Mouse (Mus musculus) MEL (cell line): ENCODE results near the gene Lrrk2.

Source experiments
- CTCF ChIP-seq, 3 experiments: IDR thresholded peaks in 2 of 3; conservative IDR thresholded peaks in 1 of 3; 2 replicates each; pipeline ENCODE4 v1.5.1; 2011 to 2012; ENCODE audit warnings: low read length in 3 of 3, low read depth in 2 of 3, mild to moderate bottlenecking in 2 of 3, improper control_type of control experiment in 1 of 3, inconsistent platforms in 1 of 3, mixed read lengths in 1 of 3, moderate library complexity in 1 of 3; ENCODE audit not compliant: control insufficient read depth in 1 of 3, insufficient read depth in 1 of 3, poor library complexity in 1 of 3, severe bottlenecking in 1 of 3
- ETS1 ChIP-seq: IDR thresholded peaks from 2 replicates; pipeline ENCODE4 v1.6.1; 2012; ENCODE audit warnings: low read depth, mild to moderate bottlenecking, inconsistent platforms, low read length, improper control_type of control experiment, moderate library complexity
- MYC ChIP-seq: IDR thresholded peaks from 2 replicates; pipeline ENCODE4 v1.6.1; 2011; ENCODE audit warnings: low read depth, mild to moderate bottlenecking, low read length, improper control_type of control experiment, moderate library complexity
- NRF1 ChIP-seq: IDR thresholded peaks from 2 replicates; pipeline ENCODE4 v1.6.1; 2014; ENCODE audit warnings: low read depth, mild to moderate bottlenecking, inconsistent platforms, low read length, improper control_type of control experiment, moderate library complexity; ENCODE audit not compliant: poor library complexity, insufficient read depth, severe bottlenecking
- UBTF ChIP-seq: IDR thresholded peaks from 2 replicates; pipeline ENCODE4 v1.6.1; 2012; ENCODE audit warnings: low read depth, mild to moderate bottlenecking, inconsistent platforms, low read length, improper control_type of control experiment, moderate library complexity, borderline replicate concordance; ENCODE audit not compliant: insufficient read depth
- ZNF384 ChIP-seq: IDR thresholded peaks from 2 replicates; pipeline ENCODE4 v1.6.1; 2012; ENCODE audit warnings: low read depth, mild to moderate bottlenecking, inconsistent platforms, low read length, improper control_type of control experiment

GRCm38 (mm10) chr15:91700841-91701240, 27.9 kb downstream of the Lrrk2 start:
- TF ChIP-seq NRF1 = no peak
- TF ChIP-seq ZNF384 = no peak
- no peak for TF ChIP-seq UBTF
- no peak for TF ChIP-seq CTCF (IDR thresholded peaks at IDR 0.05 in 2 of 3, conservative IDR thresholded peaks at IDR 0.05 in 1 of 3; ENCODE audit: control insufficient read depth in 1 of 3, insufficient read depth in 1 of 3, low read depth in 2 of 3, low read length in 3 of 3, poor library complexity in 1 of 3, severe bottlenecking in 1 of 3)
- TF ChIP-seq ETS1 = no peak
- no peak for TF ChIP-seq MYC
